Mouse (Mus musculus): ENCODE results near the gene Olfr55.
"Not testable (repeated sequence)": the region's sequence is repeated elsewhere in the genome, so short reads cannot be mapped to it uniquely, and the experiment has no call there.

Olfr55 gene

DNA sequence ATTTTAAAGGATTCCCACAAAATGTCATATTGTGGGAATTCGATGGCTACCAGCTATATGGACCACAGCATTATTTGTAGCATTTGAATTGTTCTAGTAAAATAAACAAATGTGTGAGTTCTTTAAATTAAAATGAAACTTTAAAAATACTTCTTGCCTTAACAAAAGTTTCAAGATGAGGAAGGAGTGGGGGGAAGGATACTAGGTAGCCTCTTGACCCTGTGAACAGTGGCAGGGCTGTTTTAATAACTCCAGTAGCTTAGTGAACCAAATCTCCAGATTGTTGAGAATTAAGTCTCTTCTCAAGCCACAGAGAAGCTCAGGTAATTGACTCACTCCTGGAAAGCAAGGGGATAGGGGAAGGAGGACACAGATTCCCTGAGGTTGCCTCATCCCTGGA, at the start of gene Olfr55:
Olfr55 (plus strand) TSS at position 301 of the 400 bp plus-strand sequence.
- not testable (repeated sequence) for DNase-seq (ENCODE audit: low spot score)

DNA sequence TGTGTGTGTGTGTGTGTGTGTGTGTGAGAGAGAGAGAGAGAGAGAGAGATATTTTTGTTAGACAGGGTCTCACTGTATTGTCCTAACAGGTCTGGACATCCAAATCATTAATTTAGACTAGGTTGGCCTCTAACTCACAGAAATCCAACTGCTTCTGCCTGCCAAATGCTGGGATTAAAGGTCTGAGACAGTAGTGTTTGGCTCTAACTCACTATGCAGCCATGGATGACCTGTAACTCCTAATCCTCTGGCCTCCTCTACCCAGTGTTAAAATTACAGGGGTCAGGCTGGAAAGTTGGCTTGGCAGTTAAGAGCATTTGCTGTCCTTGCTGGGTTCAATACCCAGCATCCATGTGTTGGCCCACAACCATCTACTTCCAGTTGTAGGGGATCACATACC, 43.7 kb upstream of the Olfr55 start:
- DNase-seq (ENCODE audit: low spot score), result no peak

DNA sequence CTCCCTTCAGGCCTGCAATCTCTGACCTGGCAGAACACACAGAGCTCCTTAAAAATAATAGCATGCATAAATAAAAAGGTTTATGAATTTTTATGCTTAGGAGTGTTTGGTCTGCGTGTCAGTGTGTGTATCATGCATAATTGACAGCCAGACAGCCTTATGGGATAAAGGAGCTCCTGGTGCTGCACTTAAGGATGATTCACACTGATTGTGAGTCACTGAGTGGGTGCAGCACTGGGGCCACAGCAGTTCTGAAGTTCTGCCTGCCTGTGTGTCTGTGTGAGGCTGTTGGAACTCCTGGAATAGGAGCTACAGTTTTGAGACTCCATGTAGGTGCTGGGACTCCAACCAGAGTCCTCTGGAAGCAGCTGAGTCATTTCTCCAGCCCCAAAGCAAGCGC, 42.0 kb upstream of the Olfr55 start:
- DNase-seq (ENCODE audit: low spot score), result no peak

DNA sequence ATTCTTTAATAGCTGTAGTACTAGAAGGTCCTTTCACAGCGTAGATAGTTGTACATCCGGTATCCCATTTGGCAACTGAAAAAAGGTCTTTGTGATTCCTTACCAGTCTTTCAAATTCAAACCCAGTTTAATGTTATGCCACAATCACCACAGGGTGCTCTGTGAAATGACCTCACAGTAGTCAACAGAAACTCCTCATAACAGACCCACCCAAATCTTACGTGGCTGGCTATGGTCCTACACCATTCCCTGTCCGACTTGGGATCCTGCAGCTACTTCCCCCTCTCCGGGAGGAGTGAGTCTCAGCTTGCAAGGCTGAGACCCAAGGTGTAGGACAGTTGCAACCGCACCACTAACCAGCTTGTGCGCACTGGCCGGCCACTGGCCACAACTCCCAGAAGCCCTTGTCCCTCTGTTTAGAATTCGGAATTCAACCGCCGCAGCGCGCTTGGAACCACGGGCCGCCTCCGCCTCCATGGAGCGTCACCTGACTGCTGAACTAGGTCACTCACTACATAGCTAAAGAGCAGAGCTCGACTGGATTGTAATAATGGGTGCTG, 28.9 kb upstream of the Olfr55 start, which contains the start of gene Morc2b:
Morc2b (minus strand) TSS at position 423 of the 560 bp plus-strand sequence.
- no peak for DNase-seq (ENCODE audit: low spot score)

DNA sequence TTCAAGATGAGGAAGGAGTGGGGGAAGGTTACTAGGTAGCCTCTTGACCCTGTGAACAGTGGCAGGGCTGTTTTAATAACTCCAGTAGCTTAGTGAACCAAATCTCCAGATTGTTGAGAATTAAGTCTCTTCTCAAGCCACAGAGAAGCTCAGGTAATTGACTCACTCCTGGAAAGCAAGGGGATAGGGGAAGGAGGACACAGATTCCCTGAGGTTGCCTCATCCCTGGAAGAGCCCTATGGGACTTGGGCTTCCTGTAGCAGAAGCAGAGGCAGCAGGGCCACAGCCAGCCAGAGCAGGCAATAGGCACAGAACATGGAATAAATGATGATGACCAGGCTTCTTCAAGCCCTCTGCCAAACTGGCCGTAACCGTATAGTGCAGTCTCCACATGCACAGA, 22.8 kb downstream of the Olfr55 start, which contains the start of gene Olfr239:
Olfr239 (plus strand) TSS at position 301 of the 400 bp plus-strand sequence.
- DNase-seq (ENCODE audit: low spot score), result not testable (repeated sequence)

DNA sequence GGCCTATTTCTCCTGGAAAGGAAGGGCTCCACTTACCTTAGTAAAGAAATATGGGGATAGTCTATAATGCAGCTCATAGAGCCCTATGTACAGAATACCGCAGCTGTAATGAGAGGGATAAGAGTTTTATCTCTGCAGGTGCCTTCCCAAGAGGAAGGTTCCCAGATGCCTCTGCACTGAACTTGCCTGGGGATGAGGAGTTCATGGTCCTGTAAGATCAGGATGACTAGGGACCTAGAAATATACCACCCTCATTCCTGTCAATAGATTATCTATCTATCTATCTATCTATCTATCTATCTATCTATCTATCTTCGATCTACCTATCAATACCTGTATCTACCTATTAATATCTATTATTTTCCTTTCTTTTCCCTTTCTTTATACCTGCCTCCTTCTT, 53.3 kb downstream of the Olfr55 start, which contains the start of gene Olfr1564:
Olfr1564 (minus strand) TSS at position 101 of the 400 bp plus-strand sequence.
- DNase-seq (ENCODE audit: low spot score), result no peak

All from T-cell, adult 2 months (primary cell).